Mouse (Mus musculus): Measurements from ENCODE around the gene Hdgfl2.
"Not testable (repeated sequence)": the region's sequence is repeated elsewhere in the genome, so short reads cannot be mapped to it uniquely, and the experiment has no call there.

Hdgfl2 gene

GRCm38 (mm10) chr17:56103465-56104285 lies 24.2 kb downstream of the Hdgfl2 start:
- DNase-seq (ENCODE audit: extremely low read depth, low read depth, low spot score) = no peak

GRCm38 (mm10) chr17:56104821-56105220 lies 25.4 kb downstream of the Hdgfl2 start:
- DNase-seq (ENCODE audit: extremely low read depth, low read depth, low spot score) = not testable (repeated sequence)

GRCm38 (mm10) chr17:56106436-56106835 lies 27.0 kb downstream of the Hdgfl2 start:
- DNase-seq (ENCODE audit: extremely low read depth, low read depth, low spot score) = not testable (repeated sequence)

GRCm38 (mm10) chr17:56106981-56107380 lies 27.5 kb downstream of the Hdgfl2 start:
- no peak for DNase-seq (ENCODE audit: extremely low read depth, low read depth, low spot score)

- DNase-seq (ENCODE audit: extremely low read depth, low read depth, low spot score) = no peak
These were observed 28.3 kb downstream of the Hdgfl2 start for GRCm38 (mm10) chr17:56107736-56108135.

- DNase-seq (ENCODE audit: extremely low read depth, low read depth, low spot score) = no peak
These were observed 29.1 kb downstream of the Hdgfl2 start for GRCm38 (mm10) chr17:56108334-56109044.

GRCm38 (mm10) chr17:56109219-56110051 lies 30.0 kb downstream of the Hdgfl2 start, which contains the start of gene Plin4:
Gene Plin4 (minus strand): TSS chr17:56109803.
- no peak for DNase-seq (ENCODE audit: extremely low read depth, low read depth, low spot score)

GRCm38 (mm10) chr17:56110571-56110970 lies 31.1 kb downstream of the Hdgfl2 start:
- no peak for DNase-seq (ENCODE audit: extremely low read depth, low read depth, low spot score)

GRCm38 (mm10) chr17:56111021-56111420 lies 31.6 kb downstream of the Hdgfl2 start:
- no peak for DNase-seq (ENCODE audit: extremely low read depth, low read depth, low spot score)

- no peak for DNase-seq (ENCODE audit: extremely low read depth, low read depth, low spot score)
These were observed 32.4 kb downstream of the Hdgfl2 start for GRCm38 (mm10) chr17:56111864-56112263.

- no peak for DNase-seq (ENCODE audit: extremely low read depth, low read depth, low spot score)
These were observed 33.3 kb downstream of the Hdgfl2 start for GRCm38 (mm10) chr17:56112743-56113142.

GRCm38 (mm10) chr17:56116193-56116592 lies 36.8 kb downstream of the Hdgfl2 start:
- no peak for DNase-seq (ENCODE audit: extremely low read depth, low read depth, low spot score)

- DNase-seq (ENCODE audit: extremely low read depth, low read depth, low spot score) = no peak
These were observed 37.8 kb downstream of the Hdgfl2 start, which contains the start of gene Plin5 for GRCm38 (mm10) chr17:56117251-56117710. Gene Plin5 (minus strand): TSS chr17:56117596.

- no peak for DNase-seq (ENCODE audit: extremely low read depth, low read depth, low spot score)
These were observed 40.0 kb downstream of the Hdgfl2 start for GRCm38 (mm10) chr17:56119431-56119830.

GRCm38 (mm10) chr17:56119981-56120880 lies 40.8 kb downstream of the Hdgfl2 start:
- no peak for DNase-seq (ENCODE audit: extremely low read depth, low read depth, low spot score)

GRCm38 (mm10) chr17:56121826-56122225 lies 42.4 kb downstream of the Hdgfl2 start, which contains the start of gene Lrg1:
Gene Lrg1 (minus strand): TSS chr17:56122001.
- no peak for DNase-seq (ENCODE audit: extremely low read depth, low read depth, low spot score)

- DNase-seq (ENCODE audit: extremely low read depth, low read depth, low spot score) = no peak
These were observed 43.7 kb downstream of the Hdgfl2 start for GRCm38 (mm10) chr17:56123161-56123560.

GRCm38 (mm10) chr17:56123681-56124340 lies 44.4 kb downstream of the Hdgfl2 start:
- DNase-seq (ENCODE audit: extremely low read depth, low read depth, low spot score) = no peak
